Mouse (Mus musculus): Measurements from ENCODE around the gene Mycbp2.

- TF ChIP-seq POLR2A (IDR thresholded peaks at IDR 0.05; ENCODE audit: borderline replicate concordance, extremely low read depth, insufficient read depth, insufficient read length, poor library complexity, severe bottlenecking) = no peak
- no peak for TF ChIP-seq CTCF (IDR thresholded peaks at IDR 0.05; ENCODE audit: borderline replicate concordance, extremely low read depth, insufficient read depth, insufficient read length)
Measured at GRCm38 (mm10) chr14:103296227-103296626, 50.4 kb downstream of the Mycbp2 start.

Data from brain, embryonic 14.5 days (tissue).